Mouse (Mus musculus): Measurements from ENCODE around the gene Ppp1r15b. TPM values are rescaled to one million over a fixed set of nuclear protein-coding genes. Genes with fewer than 3 reads are reported as not detected.

Ppp1r15b gene
- total RNA-seq, 2 experiments from 2014 or later, result 22.1 to 24.6 TPM

DNA sequence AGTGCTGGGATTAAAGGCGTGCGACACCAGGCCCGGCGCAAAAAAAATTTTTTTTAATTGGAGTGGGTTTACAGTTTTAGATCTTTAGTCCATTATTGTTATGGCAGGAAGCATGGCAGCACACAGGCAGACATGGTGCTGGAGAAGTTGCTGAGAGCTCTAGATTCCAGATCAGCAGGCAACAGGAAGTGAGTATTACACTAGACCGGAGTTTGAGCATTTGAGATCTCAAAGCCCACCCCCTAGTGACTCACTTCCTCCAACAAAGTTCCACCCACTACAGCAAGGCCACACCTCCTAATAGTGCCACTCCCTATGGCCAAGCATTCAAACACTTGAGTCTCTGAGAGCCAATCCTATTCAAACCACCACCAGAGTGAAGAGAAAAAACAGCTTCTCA, 12.8 kb upstream of the Ppp1r15b start:
- intact Hi-C loops (cut with DNase I; ENCODE audit: low total_unique reads), result no loop called here

DNA sequence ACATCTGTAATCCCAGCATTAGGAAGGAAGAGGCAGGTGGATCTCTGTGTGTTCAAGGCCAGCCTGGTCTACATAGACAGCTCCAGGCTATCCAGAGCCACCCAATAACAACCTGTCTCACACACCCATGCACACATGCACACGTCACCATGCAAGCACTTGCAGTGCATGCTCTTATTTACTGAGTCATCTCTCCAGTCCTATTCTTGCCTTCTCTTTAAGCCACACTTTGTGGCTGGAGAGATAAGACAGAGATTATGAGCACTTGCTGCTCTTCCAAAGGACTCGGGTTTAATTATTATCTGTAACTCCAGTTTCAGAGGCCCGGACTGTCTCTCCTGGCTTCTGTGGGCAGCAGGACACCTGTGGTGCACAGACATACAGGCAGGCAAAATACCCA, 12.1 kb upstream of the Ppp1r15b start:
- intact Hi-C loops (cut with DNase I; ENCODE audit: low total_unique reads), result no loop called here

More for the DNA sequence above, 12.8 kb upstream of the Ppp1r15b start:
- DNase-seq, result no peak

DNA sequence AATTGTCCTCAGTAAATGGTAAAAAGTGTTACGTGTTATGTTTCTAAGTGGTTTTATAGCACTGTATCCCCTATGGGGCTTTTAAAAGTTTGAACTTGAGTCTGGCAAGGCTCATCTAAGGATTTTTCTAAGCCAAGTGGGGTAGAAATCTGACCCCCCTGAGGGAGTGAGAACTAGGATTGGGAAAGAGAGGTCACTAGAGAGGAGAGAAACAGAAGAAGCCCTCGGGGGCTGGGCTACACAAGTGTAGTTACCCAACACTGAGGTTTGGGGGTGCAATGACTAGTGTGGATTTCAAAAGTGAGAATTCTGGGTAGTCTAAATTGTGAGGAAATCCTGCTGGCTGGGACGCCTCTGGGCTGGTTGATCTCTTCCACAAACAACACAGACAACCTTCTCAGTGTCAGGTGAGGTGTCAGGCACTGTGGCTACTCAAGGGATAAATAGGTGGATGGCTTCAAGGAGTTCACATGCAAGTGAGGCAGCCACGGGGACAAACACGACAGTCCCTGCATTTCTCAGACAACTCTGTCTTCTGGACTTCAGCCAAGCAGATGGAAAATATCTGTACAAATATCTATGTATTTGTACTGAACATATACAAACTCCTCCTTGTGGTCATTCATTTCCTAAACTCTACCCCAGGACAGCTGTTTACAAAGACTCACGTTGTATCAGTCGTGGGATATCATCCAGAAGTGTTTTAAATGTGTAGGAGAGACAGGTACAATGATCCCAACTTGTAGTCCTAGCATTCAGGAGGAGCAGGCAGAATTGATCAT, 10.8 kb upstream of the Ppp1r15b start:
- DNase-seq, result no peak

More for the DNA sequence above, 12.1 kb upstream of the Ppp1r15b start:
- no peak for DNase-seq

DNA sequence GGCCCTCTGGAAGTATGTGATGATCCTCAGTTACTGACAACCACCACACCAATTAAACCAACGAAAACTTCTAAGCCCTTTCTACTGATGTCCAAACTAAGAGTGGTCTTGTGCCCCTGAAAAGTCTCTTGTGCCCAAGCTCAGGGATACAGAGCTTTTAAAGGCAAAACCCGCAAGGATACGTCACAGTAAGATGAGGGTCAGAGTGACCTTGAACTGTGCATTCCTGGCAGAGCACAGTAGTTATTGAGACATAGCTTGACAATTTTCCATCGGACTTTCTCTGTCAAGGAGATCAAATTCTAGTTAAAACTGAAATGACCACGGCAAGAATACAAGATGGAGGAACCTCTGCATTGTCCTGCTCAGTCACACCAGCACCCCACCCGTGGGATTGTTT, 9.7 kb upstream of the Ppp1r15b start:
- intact Hi-C loops (cut with DNase I; ENCODE audit: low total_unique reads), result no loop called here
- DNase-seq, result no peak

More for the DNA sequence above, 10.8 kb upstream of the Ppp1r15b start:
- intact Hi-C loops (cut with DNase I; ENCODE audit: low total_unique reads), result no loop called here

DNA sequence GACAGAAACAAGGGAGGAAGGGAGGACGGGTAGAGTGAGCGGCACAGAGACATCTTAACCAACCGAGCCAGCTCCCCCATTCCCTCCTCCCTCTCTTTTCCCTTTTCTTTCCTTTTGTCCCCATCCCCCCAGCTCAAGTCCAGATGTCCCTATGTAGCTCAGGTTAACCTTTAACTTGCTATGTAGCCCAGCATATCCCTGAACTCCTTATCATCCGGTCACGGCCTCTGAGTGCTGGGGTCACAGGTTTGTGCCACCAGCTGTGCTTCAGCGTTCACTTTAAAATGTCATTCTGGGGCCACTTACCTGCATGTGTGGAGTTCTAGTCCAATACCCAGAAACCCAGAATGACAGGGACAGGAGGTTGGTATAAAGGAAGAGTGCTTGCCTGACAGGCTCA, 6.8 kb upstream of the Ppp1r15b start:
- no peak for DNase-seq
- intact Hi-C loops (cut with DNase I; ENCODE audit: low total_unique reads), result no loop called here

DNA sequence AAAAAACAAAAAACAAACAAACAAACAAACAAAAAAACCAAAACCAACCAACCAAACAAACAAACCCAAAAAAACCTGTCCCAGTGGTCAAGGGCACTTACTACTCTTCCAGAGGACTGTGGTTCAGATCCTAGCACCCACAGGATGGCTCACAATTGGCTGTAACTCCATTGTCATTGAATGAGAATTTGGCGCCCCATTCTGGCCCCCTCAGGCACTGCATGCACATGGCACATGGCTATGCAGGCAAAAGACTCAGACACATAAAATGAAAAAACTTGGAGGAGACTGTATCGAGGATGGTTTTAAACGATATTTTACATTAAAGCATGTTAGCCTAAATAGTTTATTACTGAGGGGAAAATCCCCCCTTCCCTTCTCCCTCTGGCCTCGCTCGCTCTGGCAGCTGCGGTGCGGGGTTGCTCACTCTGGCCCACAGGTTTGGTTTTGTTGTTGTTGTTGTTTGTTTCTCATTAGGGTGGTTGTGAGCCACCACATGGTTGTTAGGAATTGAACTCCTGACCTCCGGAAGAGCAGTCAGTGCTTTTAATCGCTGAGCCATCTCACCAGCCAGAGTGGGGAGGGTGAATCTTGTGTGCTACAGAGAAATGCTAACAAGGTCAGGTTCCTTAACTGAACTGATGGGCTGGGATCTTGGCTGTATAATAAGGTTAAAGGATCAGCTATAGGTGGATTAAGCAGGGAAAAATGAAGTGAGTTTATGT, 5.1 kb upstream of the Ppp1r15b start:
- intact Hi-C loops (cut with DNase I; ENCODE audit: low total_unique reads), result no loop called here
- no peak for DNase-seq

DNA sequence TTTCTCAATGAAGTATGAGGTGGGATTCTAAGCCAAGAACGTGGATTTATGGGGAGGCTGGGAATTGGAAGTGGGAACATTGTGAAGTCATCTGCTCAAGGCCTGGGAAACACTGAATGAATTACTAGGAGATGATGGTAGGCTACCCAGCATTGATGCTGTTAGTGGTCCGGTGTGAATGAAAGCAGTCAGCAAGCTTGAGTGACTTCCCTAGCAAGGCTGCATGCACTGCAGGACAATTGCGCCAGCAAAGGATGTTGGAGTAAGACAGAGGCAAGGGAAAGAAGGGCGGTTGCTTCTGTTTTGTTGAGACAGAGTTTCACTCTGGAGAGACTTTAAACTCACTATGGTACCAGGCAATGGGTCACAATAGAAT, 4.6 kb upstream of the Ppp1r15b start:
- no peak for DNase-seq
- intact Hi-C loops (cut with DNase I; ENCODE audit: low total_unique reads), result no loop called here

DNA sequence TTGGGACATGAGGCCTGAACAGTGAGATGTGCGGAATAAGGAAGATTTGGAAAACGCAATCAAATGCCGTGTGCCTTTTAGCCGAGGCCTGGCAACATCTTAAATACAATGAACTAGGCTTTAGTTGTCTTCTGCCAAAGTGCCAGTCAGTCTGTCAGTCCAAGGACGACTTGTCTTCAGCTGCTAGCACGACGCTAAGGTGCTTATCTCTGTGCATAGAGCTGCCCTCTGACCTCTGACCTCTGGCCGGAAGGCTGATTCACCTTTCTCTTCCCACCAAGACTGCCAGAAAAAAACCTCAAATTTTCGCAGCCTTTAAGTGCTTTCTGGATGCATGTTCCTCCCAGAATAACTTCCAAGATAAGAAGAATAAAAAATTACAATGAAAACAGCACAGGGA, 3.6 kb upstream of the Ppp1r15b start:
- DNase-seq, result no peak
- intact Hi-C loops (cut with DNase I; ENCODE audit: low total_unique reads), result no loop called here

DNA sequence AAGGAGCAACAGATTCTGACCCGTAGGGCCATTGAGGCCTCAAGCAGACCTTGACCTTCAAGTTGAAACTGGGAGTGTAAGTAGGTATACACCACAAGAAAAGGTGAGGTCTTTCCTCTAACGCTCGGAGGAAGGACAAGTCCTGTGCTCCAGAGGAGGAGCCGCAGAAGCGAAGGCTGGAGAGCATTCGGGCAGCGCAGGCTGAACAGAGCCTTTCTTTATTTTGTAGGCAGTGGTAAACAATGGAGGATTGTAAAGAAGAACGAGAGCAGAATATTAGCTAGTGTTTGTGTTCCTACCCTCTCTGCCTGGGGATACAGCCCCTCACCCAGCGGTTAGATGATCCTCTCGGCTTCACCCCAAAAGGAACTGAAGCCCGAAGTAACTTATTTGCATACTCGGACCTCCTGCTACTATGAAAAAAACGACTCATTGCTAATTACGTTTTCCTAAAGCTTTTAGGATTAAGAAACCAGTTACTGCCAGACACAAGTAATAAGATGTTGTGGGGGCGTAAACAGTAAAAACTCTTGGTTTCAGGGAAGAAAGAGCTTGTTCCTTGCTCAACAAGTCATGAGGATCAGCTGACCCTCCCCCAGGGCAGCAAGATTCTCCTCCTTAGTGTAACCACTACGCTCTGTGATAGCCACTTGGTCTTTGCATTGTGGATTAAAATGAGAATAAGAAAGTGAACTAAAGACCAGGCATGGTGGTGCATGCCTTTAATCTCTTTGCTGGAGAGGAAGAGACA, 1.3 kb upstream of the Ppp1r15b start:
- no peak for DNase-seq
- intact Hi-C loops (cut with DNase I; ENCODE audit: low total_unique reads), result no loop called here

DNA sequence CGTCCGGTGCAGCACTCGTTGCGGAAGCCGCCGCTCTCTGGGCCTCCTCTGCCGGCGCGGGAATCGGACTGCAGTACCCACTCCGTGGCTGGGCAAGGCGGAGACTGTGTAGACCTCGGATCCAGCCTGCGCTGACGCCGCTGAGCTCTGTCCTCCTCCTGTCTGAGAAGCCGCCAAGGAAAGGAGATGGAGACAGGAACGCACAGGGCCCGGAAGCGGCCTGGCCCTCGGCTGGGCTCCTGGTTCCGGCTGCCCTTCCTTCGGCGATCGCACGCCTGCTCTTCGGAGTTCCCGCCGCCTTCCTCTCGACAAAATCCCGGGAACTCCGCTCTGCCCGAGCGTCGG, 590 bp downstream of the Ppp1r15b start:
- DNase-seq, result no peak
- intact Hi-C loops (cut with DNase I; ENCODE audit: low total_unique reads), result no loop called here

DNA sequence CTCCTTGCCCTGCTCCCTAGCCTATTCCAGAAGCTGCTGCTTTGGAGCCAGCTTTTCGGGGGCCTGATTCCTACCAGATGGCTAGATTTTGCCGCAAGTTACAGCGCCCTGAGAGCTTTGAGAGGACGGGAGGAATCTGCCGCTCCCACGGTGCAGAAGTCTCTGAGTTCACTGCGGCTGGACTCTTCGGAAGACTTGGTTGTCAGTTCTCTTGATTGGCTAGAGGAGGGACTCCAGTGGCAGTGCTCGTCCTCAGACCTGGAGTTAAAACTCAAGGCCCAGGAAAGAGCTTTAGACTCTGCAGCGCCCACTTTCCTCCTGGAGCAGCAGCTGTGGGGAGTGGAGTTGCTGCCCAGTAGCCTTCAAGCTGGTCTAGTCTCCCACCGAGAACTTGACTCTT, 993 bp downstream of the Ppp1r15b start:
- DNase-seq, result peak; percentile 23

DNA sequence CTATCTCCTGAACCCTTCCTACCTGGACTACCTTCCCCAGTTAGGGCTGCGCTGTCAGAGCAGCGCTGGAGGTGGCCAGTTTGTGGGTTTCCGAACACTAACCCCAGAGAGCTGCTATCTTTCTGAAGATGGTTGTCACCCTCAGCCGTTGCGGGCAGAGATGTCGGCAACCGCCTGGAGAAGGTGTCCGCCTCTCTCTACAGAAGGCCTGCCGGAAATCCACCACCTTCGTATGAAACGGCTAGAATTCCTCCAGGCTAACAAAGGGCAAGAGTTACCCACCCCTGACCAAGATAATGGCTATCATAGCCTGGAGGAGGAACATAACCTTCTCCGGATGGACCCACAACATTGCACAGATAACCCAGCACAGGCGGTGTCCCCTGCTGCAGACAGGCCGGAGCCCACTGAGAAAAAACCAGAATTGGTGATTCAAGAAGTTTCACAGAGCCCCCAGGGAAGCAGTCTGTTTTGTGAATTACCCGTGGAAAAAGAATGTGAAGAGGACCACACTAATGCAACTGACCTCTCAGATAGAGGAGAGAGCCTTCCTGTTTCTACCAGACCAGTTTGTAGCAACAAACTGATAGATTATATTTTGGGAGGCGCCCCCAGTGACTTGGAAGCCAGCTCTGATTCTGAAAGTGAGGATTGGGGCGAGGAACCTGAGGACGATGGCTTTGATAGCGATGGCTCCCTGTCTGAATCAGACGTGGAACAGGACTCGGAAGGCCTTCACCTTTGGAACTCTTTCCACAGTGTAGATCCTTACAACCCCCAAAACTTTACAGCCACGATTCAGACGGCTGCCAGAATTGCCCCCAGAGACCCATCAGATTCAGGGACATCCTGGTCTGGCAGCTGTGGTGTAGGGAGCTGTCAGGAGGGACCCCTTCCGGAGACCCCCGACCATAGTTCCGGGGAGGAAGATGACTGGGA, 1.7 kb downstream of the Ppp1r15b start:
- intact Hi-C loops (cut with DNase I; ENCODE audit: low total_unique reads), result no loop called here
- DNase-seq, result no peak

More for the DNA sequence above, 993 bp downstream of the Ppp1r15b start:
- intact Hi-C loops (cut with DNase I; ENCODE audit: low total_unique reads), result no loop called here

DNA sequence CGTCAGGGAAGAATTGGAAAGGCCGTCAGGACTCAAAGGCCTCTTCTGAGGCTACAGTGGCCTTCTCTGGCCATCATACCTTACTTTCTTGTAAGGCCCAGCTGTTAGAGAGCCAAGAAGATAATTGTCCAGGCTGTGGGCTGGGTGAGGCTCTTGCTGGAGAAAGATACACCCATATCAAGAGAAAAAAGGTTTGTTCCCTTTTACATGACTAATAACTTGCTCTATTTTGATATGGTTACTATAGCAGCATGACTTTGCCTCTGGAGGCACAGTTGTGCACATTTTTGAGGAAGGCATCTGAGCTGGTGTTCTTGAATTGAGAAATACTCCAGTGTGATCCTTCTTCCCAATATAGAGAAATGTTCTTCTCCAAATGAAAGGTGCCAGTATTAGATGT, 2.5 kb downstream of the Ppp1r15b start:
- DNase-seq, result no peak
- intact Hi-C loops (cut with DNase I; ENCODE audit: low total_unique reads), result no loop called here

DNA sequence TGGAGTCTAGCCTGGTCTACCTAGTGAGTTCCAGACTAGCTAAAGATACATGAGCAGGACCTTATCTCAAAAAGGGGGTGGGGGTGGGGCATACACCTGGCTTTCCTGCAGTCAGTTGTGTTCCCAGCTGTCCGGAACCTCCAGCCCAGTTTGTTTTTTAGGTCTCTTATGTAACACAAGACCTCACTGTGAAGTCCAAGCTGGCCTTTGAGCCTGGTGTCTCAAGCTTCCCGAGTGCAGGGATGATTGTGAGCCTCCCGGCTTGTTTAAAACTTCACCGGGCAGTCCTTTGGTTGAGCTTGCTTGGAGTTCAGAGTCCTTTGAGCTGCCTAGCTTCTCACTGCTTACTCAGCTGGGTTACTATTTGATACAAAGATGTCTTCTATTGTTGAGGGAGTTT, 3.1 kb downstream of the Ppp1r15b start:
- DNase-seq, result no peak
- intact Hi-C loops (cut with DNase I; ENCODE audit: low total_unique reads), result no loop called here

DNA sequence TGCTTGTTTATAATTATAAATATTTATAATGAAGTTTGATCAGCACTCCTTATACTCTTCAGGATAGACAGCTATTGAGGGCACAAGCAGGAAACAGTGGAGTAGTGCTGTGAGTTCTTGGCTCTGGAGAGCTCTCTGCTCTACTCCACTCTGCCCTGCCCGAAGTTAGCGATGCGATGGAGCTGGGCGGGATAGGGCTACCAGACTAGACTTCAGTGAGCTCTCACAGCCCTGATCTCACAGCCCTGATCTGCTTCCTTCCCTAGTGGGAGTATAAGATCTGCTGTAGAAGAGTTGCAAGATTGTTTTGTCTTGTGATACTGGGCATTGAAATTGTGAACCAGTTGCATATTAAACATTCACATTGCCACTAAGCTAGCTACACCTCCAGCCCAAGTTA, 3.9 kb downstream of the Ppp1r15b start:
- intact Hi-C loops (cut with DNase I; ENCODE audit: low total_unique reads), result no loop called here
- peak; percentile 15 for DNase-seq

DNA sequence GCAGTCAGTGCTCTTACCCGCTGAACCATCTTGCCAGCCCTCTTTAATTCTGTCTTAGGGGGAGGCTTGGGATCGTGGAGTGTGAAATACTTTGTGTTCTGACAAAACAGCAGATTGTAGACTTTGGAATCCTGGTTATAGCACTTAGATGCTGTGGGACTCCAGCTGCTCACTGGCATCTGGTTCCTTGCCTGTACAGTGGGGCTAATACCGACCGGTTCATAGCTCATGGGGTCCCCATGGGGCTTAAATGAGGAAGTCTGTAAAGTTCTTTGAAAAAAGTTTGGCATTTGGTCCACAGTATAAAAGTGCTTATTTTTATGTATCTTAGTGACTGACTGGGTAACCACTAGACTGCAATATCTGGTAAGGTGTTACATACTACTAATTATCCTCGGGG, 4.9 kb downstream of the Ppp1r15b start:
- intact Hi-C loops (cut with DNase I; ENCODE audit: low total_unique reads), result no loop called here
- DNase-seq, result no peak

DNA sequence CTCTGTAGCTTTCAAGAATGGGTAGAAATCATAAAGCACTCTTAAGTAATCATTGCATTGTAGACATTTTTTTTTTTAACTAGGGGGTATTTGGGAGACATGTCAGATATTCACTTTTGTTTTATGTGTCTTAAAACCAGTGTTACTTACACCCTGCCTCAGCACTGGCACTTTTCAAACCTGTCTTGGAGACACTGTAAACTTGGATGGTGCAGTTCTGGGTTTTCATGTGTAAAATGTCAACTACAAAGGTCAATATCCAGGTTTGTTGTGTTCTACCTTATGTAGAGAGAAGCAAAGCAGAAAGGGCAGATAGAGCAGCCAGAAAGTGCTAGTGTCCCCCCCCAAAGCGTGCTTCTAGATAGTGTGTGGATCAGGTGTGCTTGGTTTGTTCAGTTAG, 7.5 kb downstream of the Ppp1r15b start:
- DNase-seq, result no peak
- intact Hi-C loops (cut with DNase I; ENCODE audit: low total_unique reads), result no loop called here

DNA sequence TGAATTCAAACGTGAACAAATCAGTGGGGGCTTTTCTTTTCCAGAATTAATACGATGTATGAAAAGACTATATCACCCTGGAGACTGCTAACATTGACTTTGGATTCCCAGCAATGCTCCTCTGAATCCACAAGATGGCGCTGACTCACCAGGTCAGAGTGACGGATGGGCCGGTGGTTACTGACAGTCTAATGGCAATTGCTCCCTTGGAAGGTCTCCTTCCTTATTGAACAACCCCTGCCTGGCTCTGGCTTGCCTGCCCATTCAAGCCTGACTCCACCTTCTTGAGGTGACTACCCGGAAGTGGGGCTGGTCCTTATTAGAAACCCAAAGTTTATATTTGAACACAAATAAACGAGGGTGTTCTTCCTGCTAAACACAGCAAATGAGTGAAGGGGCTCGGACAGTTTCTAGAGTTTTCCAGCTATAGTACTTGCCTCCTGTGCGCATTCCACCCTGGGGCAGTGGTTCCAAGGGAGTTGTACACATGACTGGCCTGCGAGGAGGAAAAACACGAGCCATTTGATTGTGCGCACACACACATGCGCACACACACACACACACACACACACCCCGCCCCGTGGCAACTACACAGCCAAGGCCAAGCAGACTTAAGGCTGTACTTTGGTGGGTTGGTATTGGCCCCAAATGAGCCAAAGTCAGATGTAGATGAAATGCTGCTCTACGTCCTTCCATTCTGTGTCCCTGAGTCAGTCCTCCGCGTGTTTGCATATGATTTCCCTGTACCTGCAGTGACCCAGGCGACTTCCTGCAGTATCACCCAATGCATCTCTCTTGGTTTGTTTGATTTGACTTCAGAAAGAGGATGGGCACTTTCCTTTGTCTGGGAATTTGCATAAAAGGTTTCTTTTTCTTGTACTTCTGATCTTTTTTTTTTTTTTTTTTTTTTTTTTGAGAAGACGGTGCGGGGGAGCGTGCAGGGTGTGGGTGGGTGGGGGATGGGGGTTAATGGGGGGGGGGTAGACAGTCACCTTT, 15.4 kb downstream of the Ppp1r15b start:
- peak; percentile 48 for DNase-seq
- intact Hi-C loops (cut with DNase I; ENCODE audit: low total_unique reads), result no loop called here
